ENCODE assay signal across 13 mouse cellular contexts in genomic region chr8:10974126-10974525, GRCm38 (mm10). TPM values are rescaled to one million over a fixed set of nuclear protein-coding genes. Genes with fewer than 3 reads are reported as not detected.
A peak's percentile ranks its signal among the peaks of the same experiment; 100 is the strongest.
DNase-seq lines count a peak whose midpoint lies in the region; ATAC-seq and TF ChIP-seq lines count a peak whose summit lies in the region.
"Had no signal": no experiment of that assay in that cellular context is flagged by ENCODE, and none has a peak within 500 bp of the region (broad histone marks: within the 10 kb centered on the region; RNA-seq: fewer than 3 reads in every experiment).

No protein-coding gene starts in this region.

- no peak overlapping the region for H3K4me2 ChIP-seq in kidney, embryonic 14.5 days (replicated peaks; ENCODE audit: low read depth, low read length)
- H3K4me2 ChIP-seq in embryonic facial prominence, embryonic 15.5 days (replicated peaks) = no peak overlapping the region
- H3K4me2 ChIP-seq in liver, postnatal 0 days (ENCODE audit: low read depth, low read length) = no peak overlapping the region
- H3K4me2 ChIP-seq: heart, embryonic 11.5 days had no signal

- ATAC-seq in kidney, embryonic 14.5 days (ENCODE audit: low FRiP score, low TSS enrichment) = no peak
- no peak for ATAC-seq in embryonic facial prominence, embryonic 15.5 days (ENCODE audit: insufficient number of reproducible peaks, low FRiP score, low TSS enrichment, low read depth)
- ATAC-seq in liver, postnatal 0 days = peak; percentile 94
- no peak for ATAC-seq in inflammation-experienced regulatory T-cells, adult 6 months

- no peak for TF ChIP-seq POLR2A in kidney, adult 2 months (IDR thresholded peaks at IDR 0.05; ENCODE audit: low read depth, low read length)

- H3K36me3 ChIP-seq in kidney, embryonic 14.5 days (ENCODE audit: control insufficient read depth, insufficient read depth, low read length) = no peaks in the 10 kb centered on the region
- H3K36me3 ChIP-seq in kidney, adult 2 months (ENCODE audit: control insufficient read depth, insufficient read depth, low read length) = no peaks in the 10 kb centered on the region
- H3K36me3 ChIP-seq in embryonic facial prominence, embryonic 10.5 days (replicated peaks) = no peaks in the 10 kb centered on the region
- H3K36me3 ChIP-seq in embryonic facial prominence, embryonic 15.5 days = no peaks in the 10 kb centered on the region
- H3K36me3 ChIP-seq in liver, postnatal 0 days (replicated peaks; ENCODE audit: insufficient read depth, low read length) = no peaks in the 10 kb centered on the region

- peak; percentile 80 for TF ChIP-seq EP300 in liver, postnatal 0 days (IDR thresholded peaks at IDR 0.05; ENCODE audit: low read depth)

- WGBS in kidney, embryonic 14.5 days = 73% methylated on average over 4 of the region's 4 CpGs
- WGBS in kidney, adult 2 months = 87% methylated on average over 4 of the region's 4 CpGs
- 63% methylated on average over 4 of the region's 4 CpGs for WGBS in embryonic facial prominence, embryonic 10.5 days
- 75% methylated on average over 4 of the region's 4 CpGs for WGBS in embryonic facial prominence, embryonic 15.5 days
- WGBS in liver, postnatal 0 days (ENCODE audit: insufficient replicate concordance) = 57% methylated on average over 4 of the region's 4 CpGs

- no peak for DNase-seq in kidney, adult 2 months
- DNase-seq in embryonic facial prominence, embryonic 10.5 days (ENCODE audit: low spot score) = no peak
- DNase-seq in liver, postnatal 0 days = peak; percentile 51
- DNase-seq in urinary bladder, adult 2 months (ENCODE audit: low spot score) = no peak
- DNase-seq: cerebellum, postnatal 14 days; gastrocnemius, postnatal 36 days; kidney, adult 18-20 months; right cerebral cortex, postnatal 25 days; thymus, postnatal 14 days had no signal

- H3K9me3 ChIP-seq in kidney, embryonic 14.5 days (ENCODE audit: control insufficient read depth, low read length) = no peaks in the 10 kb centered on the region
- no peaks in the 10 kb centered on the region for H3K9me3 ChIP-seq in embryonic facial prominence, embryonic 10.5 days
- no peaks in the 10 kb centered on the region for H3K9me3 ChIP-seq in embryonic facial prominence, embryonic 15.5 days (replicated peaks)
- no peaks in the 10 kb centered on the region for H3K9me3 ChIP-seq in liver, postnatal 0 days (ENCODE audit: low read length)

- no peak overlapping the region for H3K4me3 ChIP-seq in kidney, embryonic 14.5 days (ENCODE audit: low read length)
- H3K4me3 ChIP-seq in kidney, adult 2 months (ENCODE audit: insufficient read depth, low read depth, low read length) = no peak overlapping the region
- H3K4me3 ChIP-seq in embryonic facial prominence, embryonic 10.5 days = no peak overlapping the region
- H3K4me3 ChIP-seq in embryonic facial prominence, embryonic 15.5 days (replicated peaks) = no peak overlapping the region
- no peak overlapping the region for H3K4me3 ChIP-seq in liver, postnatal 0 days (ENCODE audit: low read depth, low read length)

- no peak for TF ChIP-seq CTCF in kidney, adult 2 months (conservative IDR thresholded peaks at IDR 0.05; ENCODE audit: insufficient read depth, insufficient read length, low read depth, low read length)
- TF ChIP-seq CTCF in liver, postnatal 0 days (IDR thresholded peaks at IDR 0.05; ENCODE audit: low read depth) = no peak

- 0 out of 2 replicates have a peak overlapping the region, but pooled peaks have one; percentile 63 for H3K27ac ChIP-seq in kidney, embryonic 14.5 days (ENCODE audit: low read depth, low read length)
- no peak overlapping the region for H3K27ac ChIP-seq in kidney, adult 2 months (ENCODE audit: insufficient read depth, low read depth, low read length)
- peak overlapping the region; percentile 76 for H3K27ac ChIP-seq in embryonic facial prominence, embryonic 10.5 days (replicated peaks)
- H3K27ac ChIP-seq in embryonic facial prominence, embryonic 15.5 days (replicated peaks) = 0 out of 2 replicates have a peak overlapping the region, but pooled peaks have one; percentile 25
- peak overlapping the region; percentile 79 for H3K27ac ChIP-seq in liver, postnatal 0 days (ENCODE audit: low read depth)

- H3K4me1 ChIP-seq in kidney, embryonic 14.5 days (ENCODE audit: control insufficient read depth, insufficient read depth, low read length) = peaks cover 52% of the 10 kb centered on the region
- peaks cover 10% of the 10 kb centered on the region for H3K4me1 ChIP-seq in kidney, adult 2 months (ENCODE audit: control insufficient read depth, insufficient read depth, low read length)
- peaks cover 77% of the 10 kb centered on the region for H3K4me1 ChIP-seq in embryonic facial prominence, embryonic 10.5 days
- peaks cover 70% of the 10 kb centered on the region for H3K4me1 ChIP-seq in embryonic facial prominence, embryonic 15.5 days
- peaks cover 28% of the 10 kb centered on the region for H3K4me1 ChIP-seq in liver, postnatal 0 days (ENCODE audit: insufficient read depth)

- H3K9ac ChIP-seq in kidney, embryonic 14.5 days (ENCODE audit: low read depth, low read length) = no peak overlapping the region
- H3K9ac ChIP-seq in embryonic facial prominence, embryonic 15.5 days = no peak overlapping the region
- no peak overlapping the region for H3K9ac ChIP-seq in liver, postnatal 0 days (replicated peaks)

- 0 out of 2 replicates have a peak, but pooled peaks cover 3% of the 10 kb centered on the region for H3K27me3 ChIP-seq in kidney, embryonic 14.5 days (ENCODE audit: control insufficient read depth, insufficient read depth, low read length)
- H3K27me3 ChIP-seq in kidney, adult 2 months (replicated peaks; ENCODE audit: control insufficient read depth, insufficient read depth, low read length) = no peaks in the 10 kb centered on the region
- peaks cover 38% of the 10 kb centered on the region for H3K27me3 ChIP-seq in embryonic facial prominence, embryonic 10.5 days (replicated peaks; ENCODE audit: low read depth, poor library complexity, severe bottlenecking)
- no peaks in the 10 kb centered on the region for H3K27me3 ChIP-seq in embryonic facial prominence, embryonic 15.5 days
- no peaks in the 10 kb centered on the region for H3K27me3 ChIP-seq in liver, postnatal 0 days (ENCODE audit: insufficient read depth, low read length)

RNA-seq across cellular contexts. Expression of gene Irs2, which starts 34.1 kb away (rescaled TPM):
- 6.6 and 7.3 TPM in 2 replicates for polyA plus RNA-seq in kidney, embryonic 14.5 days (2014; fragmentation: Nextera tagmentation; extraction: Ambion mirVana)
- 10.4 and 10.5 TPM in 2 replicates for polyA plus RNA-seq in kidney, adult 2 months (2012; rRNA removed)
- polyA plus RNA-seq in embryonic facial prominence, embryonic 10.5 days (2016; fragmentation: Nextera tagmentation; extraction: Ambion mirVana) = 7.9 and 8.1 TPM in 2 replicates
- polyA plus RNA-seq in embryonic facial prominence, embryonic 15.5 days (2015; fragmentation: Nextera tagmentation; extraction: Ambion mirVana) = 7.4 and 7.9 TPM in 2 replicates
- polyA plus RNA-seq in liver, postnatal 0 days (2015; fragmentation: Nextera tagmentation; extraction: Ambion mirVana) = 4.4 and 5.7 TPM in 2 replicates
- 8.5 and 13.4 TPM in 2 replicates for polyA plus RNA-seq in urinary bladder, adult 2 months (2012; rRNA removed)
- under 1 TPM in 2 of 3 experiments, not detected in 1; 0.72 to 0.73 TPM for polyA plus RNA-seq in inflammation-experienced regulatory T-cells, adult 6 months (2017; shearing (Covaris generic))
